Mouse (Mus musculus): Measurements from ENCODE around the gene Olfr69. TPM values are rescaled to one million over a fixed set of nuclear protein-coding genes. Genes with fewer than 3 reads are reported as not detected.

Olfr69 gene
- polyA plus RNA-seq, 1 experiment from 2014 or later, result not detected

Other genes starting within 250 kb of the Olfr69 start
- not detected in 2 replicates for gene Olfr612, start 228.9 kb downstream of the Olfr69 start, polyA plus RNA-seq (2015; fragmentation: Nextera tagmentation; extraction: Ambion mirVana)
- not detected in 2 replicates for gene Olfr613, start 223.5 kb downstream of the Olfr69 start, polyA plus RNA-seq (2015; fragmentation: Nextera tagmentation; extraction: Ambion mirVana)
- not detected in 2 replicates for gene Olfr615, start 215.5 kb downstream of the Olfr69 start, polyA plus RNA-seq (2015; fragmentation: Nextera tagmentation; extraction: Ambion mirVana)
- not detected in 2 replicates for gene Olfr616, start 202.5 kb downstream of the Olfr69 start, polyA plus RNA-seq (2015; fragmentation: Nextera tagmentation; extraction: Ambion mirVana)
- gene Olfr617, start 198.5 kb downstream of the Olfr69 start, polyA plus RNA-seq (2015; fragmentation: Nextera tagmentation; extraction: Ambion mirVana), result not detected in 2 replicates
- not detected in 2 replicates for gene Olfr618, start 181.5 kb downstream of the Olfr69 start, polyA plus RNA-seq (2015; fragmentation: Nextera tagmentation; extraction: Ambion mirVana)
- not detected in 2 replicates for gene Olfr619, start 171.0 kb downstream of the Olfr69 start, polyA plus RNA-seq (2015; fragmentation: Nextera tagmentation; extraction: Ambion mirVana)
- not detected in 2 replicates for gene Olfr620, start 159.1 kb downstream of the Olfr69 start, polyA plus RNA-seq (2015; fragmentation: Nextera tagmentation; extraction: Ambion mirVana)
- not detected in 2 replicates for gene Olfr622, start 128.9 kb downstream of the Olfr69 start, polyA plus RNA-seq (2015; fragmentation: Nextera tagmentation; extraction: Ambion mirVana)
- not detected in 2 replicates for gene Olfr623, start 107.9 kb downstream of the Olfr69 start, polyA plus RNA-seq (2015; fragmentation: Nextera tagmentation; extraction: Ambion mirVana)
- 0.04 TPM in 2 replicates for gene Olfr624, start 100.4 kb downstream of the Olfr69 start, polyA plus RNA-seq (2015; fragmentation: Nextera tagmentation; extraction: Ambion mirVana)
- not detected in 2 replicates for gene Olfr625-ps1, start 88.9 kb downstream of the Olfr69 start, polyA plus RNA-seq (2015; fragmentation: Nextera tagmentation; extraction: Ambion mirVana)
- not detected in 2 replicates for gene Olfr243, start 56.9 kb downstream of the Olfr69 start, polyA plus RNA-seq (2015; fragmentation: Nextera tagmentation; extraction: Ambion mirVana)
- not detected in 2 replicates for gene Olfr628, start 41.2 kb downstream of the Olfr69 start, polyA plus RNA-seq (2015; fragmentation: Nextera tagmentation; extraction: Ambion mirVana)
- gene Olfr629, start 26.7 kb downstream of the Olfr69 start, polyA plus RNA-seq (2015; fragmentation: Nextera tagmentation; extraction: Ambion mirVana), result not detected in 2 replicates
- not detected in 2 replicates for gene Olfr630, start 14.3 kb downstream of the Olfr69 start, polyA plus RNA-seq (2015; fragmentation: Nextera tagmentation; extraction: Ambion mirVana)
- gene Olfr68, start 8.1 kb upstream of the Olfr69 start, polyA plus RNA-seq (2015; fragmentation: Nextera tagmentation; extraction: Ambion mirVana), result not detected in 2 replicates
- gene Olfr67, start 20.2 kb upstream of the Olfr69 start, polyA plus RNA-seq (2015; fragmentation: Nextera tagmentation; extraction: Ambion mirVana), result not detected in 2 replicates
- gene Hbb-bt, start 42.4 kb upstream of the Olfr69 start, polyA plus RNA-seq (2015; fragmentation: Nextera tagmentation; extraction: Ambion mirVana), result 1,031 and 1,160 TPM in 2 replicates
- gene Hbb-bs, start 56.5 kb upstream of the Olfr69 start, polyA plus RNA-seq (2015; fragmentation: Nextera tagmentation; extraction: Ambion mirVana), result 2,098 and 2,335 TPM in 2 replicates
- not detected in 2 replicates for gene Hbb-bh2, start 68.9 kb upstream of the Olfr69 start, polyA plus RNA-seq (2015; fragmentation: Nextera tagmentation; extraction: Ambion mirVana)
- gene Hbb-bh1, start 71.6 kb upstream of the Olfr69 start, polyA plus RNA-seq (2015; fragmentation: Nextera tagmentation; extraction: Ambion mirVana), result 37.1 and 47.9 TPM in 2 replicates
- 4,013 and 4,161 TPM in 2 replicates for gene Hbb-y, start 81.6 kb upstream of the Olfr69 start, polyA plus RNA-seq (2015; fragmentation: Nextera tagmentation; extraction: Ambion mirVana)
- not detected in 2 replicates for gene Olfr66, start 114.7 kb upstream of the Olfr69 start, polyA plus RNA-seq (2015; fragmentation: Nextera tagmentation; extraction: Ambion mirVana)
- not detected in 2 replicates for gene Olfr64, start 122.9 kb upstream of the Olfr69 start, polyA plus RNA-seq (2015; fragmentation: Nextera tagmentation; extraction: Ambion mirVana)
- not detected in 2 replicates for gene Olfr65, start 131.9 kb upstream of the Olfr69 start, polyA plus RNA-seq (2015; fragmentation: Nextera tagmentation; extraction: Ambion mirVana)
- not detected in 2 replicates for gene Olfr631, start 157.2 kb upstream of the Olfr69 start, polyA plus RNA-seq (2015; fragmentation: Nextera tagmentation; extraction: Ambion mirVana)
- not detected in 2 replicates for gene Olfr632, start 162.8 kb upstream of the Olfr69 start, polyA plus RNA-seq (2015; fragmentation: Nextera tagmentation; extraction: Ambion mirVana)
- gene Olfr633, start 172.8 kb upstream of the Olfr69 start, polyA plus RNA-seq (2015; fragmentation: Nextera tagmentation; extraction: Ambion mirVana), result not detected in 2 replicates
- 0.03 TPM in 1 of 2 replicates, not detected in the other for gene Olfr635, start 199.6 kb upstream of the Olfr69 start, polyA plus RNA-seq (2015; fragmentation: Nextera tagmentation; extraction: Ambion mirVana)
- gene Olfr638, start 227.2 kb upstream of the Olfr69 start, polyA plus RNA-seq (2015; fragmentation: Nextera tagmentation; extraction: Ambion mirVana), result not detected in 2 replicates
- 0.03 TPM in 1 of 2 replicates, not detected in the other for gene Olfr639, start 245.7 kb upstream of the Olfr69 start, polyA plus RNA-seq (2015; fragmentation: Nextera tagmentation; extraction: Ambion mirVana)